Mouse (Mus musculus) brain, embryonic 14.5 days (tissue): Measurements from ENCODE around the gene Naa15. TPM values are rescaled to one million over a fixed set of nuclear protein-coding genes. Genes with fewer than 3 reads are reported as not detected.

Experiments used
- DNase-seq: peaks from one replicate; pipeline ENCODE4 v3.0.0-alpha.2; 2011; ENCODE audit warnings: low read depth
- CTCF ChIP-seq: fragments of 200-500 bp; IDR thresholded peaks from 2 replicates; pipeline ENCODE4 v1.5.1; 2012; ENCODE audit warnings: inconsistent platforms, mild to moderate bottlenecking, moderate library complexity, borderline replicate concordance; ENCODE audit not compliant: insufficient read depth, insufficient read length; ENCODE audit errors: extremely low read depth
- POLR2A ChIP-seq: fragments of 200-500 bp; IDR thresholded peaks from 2 replicates; pipeline ENCODE4 v1.6.1; 2012; ENCODE audit warnings: mild to moderate bottlenecking, inconsistent platforms, borderline replicate concordance; ENCODE audit not compliant: poor library complexity, insufficient read depth, insufficient read length, severe bottlenecking; ENCODE audit errors: extremely low read depth
- polyA plus RNA-seq: library from polyadenylated mRNA; depleted of rRNA; stranded (reverse); fragments of >200 nt; gene quantifications from 2 replicates; pipeline ENCODE4 v1.2.3, GENCODE M21; 2012; rRNA removed

Gene Naa15
- polyA plus RNA-seq, 1 experiment = 31.7 TPM

GRCm38 (mm10) chr3:51505465-51505864, 90.5 kb downstream of the Naa15 start:
- DNase-seq = peak; percentile 23
- TF ChIP-seq POLR2A = no peak
- no peak for TF ChIP-seq CTCF

- TF ChIP-seq CTCF = peak; percentile 82
- no peak for TF ChIP-seq POLR2A
- peak; percentile 82 for DNase-seq
Observed at GRCm38 (mm10) chr3:51510903-51511302, 96.0 kb downstream of the Naa15 start.

- TF ChIP-seq POLR2A (no peak), CTCF (no peak)
- no peak for DNase-seq
Observed at GRCm38 (mm10) chr3:51511983-51512382, 97.0 kb downstream of the Naa15 start.

GRCm38 (mm10) chr3:51517467-51517866, 102.5 kb downstream of the Naa15 start:
- no peak for DNase-seq
- no peak for TF ChIP-seq CTCF
- TF ChIP-seq POLR2A = no peak

- TF ChIP-seq CTCF (no peak), POLR2A (no peak)
- no peak for DNase-seq
Observed at GRCm38 (mm10) chr3:51517878-51518762, 103.2 kb downstream of the Naa15 start.

- no peak for TF ChIP-seq POLR2A
- no peak for DNase-seq
Observed at GRCm38 (mm10) chr3:51518763-51519121, 103.8 kb downstream of the Naa15 start.

- DNase-seq = no peak
- TF ChIP-seq POLR2A = no peak
- no peak for TF ChIP-seq CTCF
Observed at GRCm38 (mm10) chr3:51521262-51521661, 106.3 kb downstream of the Naa15 start.

- no peak for TF ChIP-seq POLR2A
- TF ChIP-seq CTCF = no peak
- DNase-seq = no peak
Observed at GRCm38 (mm10) chr3:51525186-51525785, 110.3 kb downstream of the Naa15 start.

Other genes with a start within 250 kb of the Naa15 start
- gene Noct, start 190.7 kb upstream of the Naa15 start, polyA plus RNA-seq = 28.2 and 33.0 TPM in 2 replicates
- gene Elf2, start 74.5 kb upstream of the Naa15 start, polyA plus RNA-seq = 60.0 and 62.9 TPM in 2 replicates
- 1.2 and 1.7 TPM in 2 replicates for gene Mgarp, start 18.4 kb upstream of the Naa15 start, polyA plus RNA-seq
- 349 and 402 TPM in 2 replicates for gene Ndufc1, start 6.2 kb upstream of the Naa15 start, polyA plus RNA-seq
- 14.7 and 17.5 TPM in 2 replicates for gene Rab33b, start 68.8 kb downstream of the Naa15 start, polyA plus RNA-seq
- gene Setd7, start 145.7 kb downstream of the Naa15 start, polyA plus RNA-seq = 15.3 and 15.7 TPM in 2 replicates
- gene Mgst2, start 245.2 kb downstream of the Naa15 start, polyA plus RNA-seq = 0.19 TPM in 1 of 2 replicates, not detected in the other